Mouse (Mus musculus) lung, embryonic 15.5 days (tissue): ENCODE data around the gene Mif. TPM values are rescaled to one million over a fixed set of nuclear protein-coding genes. Genes with fewer than 3 reads are reported as not detected.
A peak's percentile ranks its signal among the peaks of the same experiment; 100 is the strongest.
"Not testable (repeated sequence)": the region's sequence is repeated elsewhere in the genome, so short reads cannot be mapped to it uniquely, and the experiment has no call there.

Source experiments
- ATAC-seq: fragments of 200-750 bp; cut with Nextera tagmentation; 2 replicates; pipeline ENCODE4 v1.8.0; 2017; ENCODE audit warnings: moderate number of reproducible peaks, borderline replicate concordance; ENCODE audit not compliant: low FRiP score, low TSS enrichment; ENCODE audit errors: extremely low read depth
- H3K27ac ChIP-seq: fragments of 300-500 bp; sonication (generic); 2 replicates; pipeline ENCODE4 v1.5.1; 2015; ENCODE audit warnings: moderate library complexity, mild to moderate bottlenecking, inconsistent platforms
- H3K27me3 ChIP-seq: fragments of 300-500 bp; sonication (generic); 2 replicates; pipeline ENCODE4 v1.6.1; 2015; ENCODE audit warnings: inconsistent platforms
- H3K36me3 ChIP-seq: fragments of 300-500 bp; sonication (generic); 2 replicates; pipeline ENCODE4 v1.6.1; 2015; ENCODE audit warnings: inconsistent platforms
- H3K4me1 ChIP-seq: fragments of 300-500 bp; sonication (generic); 2 replicates; pipeline ENCODE4 v1.6.1; 2015; ENCODE audit warnings: inconsistent platforms
- H3K4me2 ChIP-seq: fragments of 300-500 bp; sonication (generic); 2 replicates; pipeline ENCODE4 v1.6.1; 2015; ENCODE audit warnings: inconsistent platforms, mild to moderate bottlenecking, moderate library complexity
- H3K4me3 ChIP-seq: fragments of 300-500 bp; sonication (generic); 2 replicates; pipeline ENCODE4 v1.5.1; 2015; ENCODE audit warnings: mild to moderate bottlenecking, inconsistent platforms
- H3K9ac ChIP-seq: fragments of 300-500 bp; sonication (generic); 2 replicates; pipeline ENCODE4 v1.6.1; 2015; ENCODE audit warnings: inconsistent platforms
- H3K9me3 ChIP-seq: fragments of 300-500 bp; sonication (generic); 2 replicates; pipeline ENCODE4 v1.6.1; 2016; ENCODE audit warnings: inconsistent platforms
- WGBS: fragments of 180-500 bp; shearing (Covaris S2); methylation state at CpG from one replicate; pipeline ENCODE4 v1.1.7; 2015; 5-methylcytosine and 5-hydroxymethylcytosine counted together
- polyA plus RNA-seq: library from polyadenylated mRNA; unstranded; fragments of >200 nt; fragmentation: Nextera tagmentation; extraction: Ambion mirVana; gene quantifications from 2 replicates; pipeline ENCODE4 v1.2.1, GENCODE M21; 2015

Gene Mif
- polyA plus RNA-seq, 1 experiment from 2014 or later: 1,625 TPM

- Histone ChIP-seq H3K9ac (no peak overlapping the region), H3K27ac (no peak overlapping the region), H3K4me2 (no peak overlapping the region), H3K4me1 (no peaks in the 10 kb centered on the region), H3K9me3 (no peaks in the 10 kb centered on the region), H3K4me3 (no peak overlapping the region), H3K36me3 (peaks cover 5% of the 10 kb centered on the region; the same call in 1 of the 2 replicates), H3K27me3 (no peaks in the 10 kb centered on the region)
- ATAC-seq: no peak
- 89% methylated on average over 12 of the region's 12 CpGs for WGBS
These were observed 7.4 kb downstream of the Mif start for GRCm38 (mm10) chr10:75852539-75853125.

- 51% methylated on average over 3 of the region's 3 CpGs for WGBS
These were observed 8.4 kb downstream of the Mif start for GRCm38 (mm10) chr10:75851681-75852080.

GRCm38 (mm10) chr10:75851076-75851475 lies 9.0 kb downstream of the Mif start:
- Histone ChIP-seq H3K4me1 (no peaks in the 10 kb centered on the region), H3K36me3 (no peaks in the 10 kb centered on the region), H3K27ac (no peak overlapping the region), H3K4me3 (no peak overlapping the region), H3K27me3 (no peaks in the 10 kb centered on the region), H3K9me3 (no peaks in the 10 kb centered on the region), H3K9ac (no peak overlapping the region), H3K4me2 (no peak overlapping the region)
- no peak for ATAC-seq
- WGBS: 11% methylated on average over 6 of the region's 6 CpGs

More at GRCm38 (mm10) chr10:75851681-75852080, 8.4 kb downstream of the Mif start:
- no peaks in the 10 kb centered on the region for H3K4me1 ChIP-seq
- H3K36me3 ChIP-seq: 0 out of 2 replicates have a peak, but pooled peaks cover under 1% of the 10 kb centered on the region
- no peak overlapping the region for H3K4me2 ChIP-seq
- ATAC-seq: no peak
- H3K27me3 ChIP-seq: no peaks in the 10 kb centered on the region
- H3K9ac ChIP-seq: no peak overlapping the region
- H3K9me3 ChIP-seq: no peaks in the 10 kb centered on the region
- no peak overlapping the region for H3K4me3 ChIP-seq
- no peak overlapping the region for H3K27ac ChIP-seq

GRCm38 (mm10) chr10:75848382-75848781 lies 11.7 kb downstream of the Mif start:
- no peaks in the 10 kb centered on the region for H3K36me3 ChIP-seq
- no peak overlapping the region for H3K4me2 ChIP-seq
- no peak overlapping the region for H3K4me3 ChIP-seq
- H3K9me3 ChIP-seq: no peaks in the 10 kb centered on the region
- 31% methylated on average over 3 of the region's 3 CpGs for WGBS
- no peak overlapping the region for H3K27ac ChIP-seq
- H3K9ac ChIP-seq: no peak overlapping the region
- no peaks in the 10 kb centered on the region for H3K4me1 ChIP-seq
- no peaks in the 10 kb centered on the region for H3K27me3 ChIP-seq
- ATAC-seq: no peak

- Histone ChIP-seq H3K4me2 (no peak overlapping the region), H3K4me3 (no peak overlapping the region), H3K36me3 (no peaks in the 10 kb centered on the region), H3K4me1 (no peaks in the 10 kb centered on the region), H3K9ac (no peak overlapping the region), H3K27ac (no peak overlapping the region), H3K27me3 (no peaks in the 10 kb centered on the region), H3K9me3 (no peaks in the 10 kb centered on the region)
- ATAC-seq: peak; percentile 67; the same call in 1 of the 2 replicates
- WGBS: 59% methylated on average over 6 of the region's 6 CpGs
These were observed 14.6 kb downstream of the Mif start for GRCm38 (mm10) chr10:75845306-75845930.

GRCm38 (mm10) chr10:75844800-75845199 lies 15.2 kb downstream of the Mif start:
- 69% methylated on average over 1 of the region's 1 CpGs for WGBS
- H3K4me1 ChIP-seq: no peaks in the 10 kb centered on the region
- no peaks in the 10 kb centered on the region for H3K27me3 ChIP-seq
- H3K36me3 ChIP-seq: no peaks in the 10 kb centered on the region
- no peak overlapping the region for H3K27ac ChIP-seq
- no peak overlapping the region for H3K4me2 ChIP-seq
- H3K9ac ChIP-seq: no peak overlapping the region
- no peaks in the 10 kb centered on the region for H3K9me3 ChIP-seq
- no peak for ATAC-seq
- H3K4me3 ChIP-seq: no peak overlapping the region

- H3K9me3 ChIP-seq, H3K9ac ChIP-seq, H3K4me2 ChIP-seq, H3K36me3 ChIP-seq, H3K4me3 ChIP-seq, H3K27ac ChIP-seq, H3K4me1 ChIP-seq, H3K27me3 ChIP-seq, ATAC-seq: not testable (repeated sequence)
- 68% methylated on average over 6 of the region's 6 CpGs for WGBS
These were observed 16.1 kb downstream of the Mif start for GRCm38 (mm10) chr10:75843898-75844297.

GRCm38 (mm10) chr10:75839092-75839491 lies 20.9 kb downstream of the Mif start:
- Histone ChIP-seq H3K9ac (no peak overlapping the region), H3K36me3 (no peaks in the 10 kb centered on the region), H3K27me3 (no peaks in the 10 kb centered on the region), H3K9me3 (no peaks in the 10 kb centered on the region), H3K4me3 (no peak overlapping the region), H3K4me2 (no peak overlapping the region), H3K27ac (no peak overlapping the region), H3K4me1 (peaks cover 41% of the 10 kb centered on the region)
- 81% methylated on average over 10 of the region's 10 CpGs for WGBS
- no peak for ATAC-seq

- peak; percentile 88 for ATAC-seq
- H3K36me3 ChIP-seq: no peaks in the 10 kb centered on the region
- no peaks in the 10 kb centered on the region for H3K9me3 ChIP-seq
- peaks cover 49% of the 10 kb centered on the region for H3K4me1 ChIP-seq
- peak within 1 kb of the TSS; percentile 49 for H3K4me3 ChIP-seq
- H3K9ac ChIP-seq: peak within 1 kb of the TSS; percentile 45
- H3K4me2 ChIP-seq: peak within 1 kb of the TSS; percentile 82
- H3K27me3 ChIP-seq: no peaks in the 10 kb centered on the region
- under 1% methylated on average over 21 of the region's 21 CpGs for WGBS
- peak within 1 kb of the TSS; percentile 90 for H3K27ac ChIP-seq
These were observed 22.7 kb downstream of the Mif start, which contains the start of gene Gstt2 for GRCm38 (mm10) chr10:75837248-75837759. Gene Gstt2 (minus strand): TSS chr10:75837424.

GRCm38 (mm10) chr10:75835761-75836531 lies 24.1 kb downstream of the Mif start:
- Histone ChIP-seq H3K27ac (peak overlapping the region; percentile 90), H3K27me3 (no peaks in the 10 kb centered on the region), H3K9me3 (no peaks in the 10 kb centered on the region), H3K4me1 (peaks cover 49% of the 10 kb centered on the region), H3K9ac (no peak overlapping the region), H3K36me3 (no peaks in the 10 kb centered on the region), H3K4me2 (peak overlapping the region; percentile 82), H3K4me3 (peak overlapping the region; percentile 47)
- 12% methylated on average over 9 of the region's 10 CpGs for WGBS
- no peak for ATAC-seq

- no peaks in the 10 kb centered on the region for H3K9me3 ChIP-seq
- H3K36me3 ChIP-seq: no peaks in the 10 kb centered on the region
- H3K4me2 ChIP-seq: peak overlapping the region; percentile 82
- peaks cover 49% of the 10 kb centered on the region for H3K4me1 ChIP-seq
- peak overlapping the region; percentile 90 for H3K27ac ChIP-seq
- no peaks in the 10 kb centered on the region for H3K27me3 ChIP-seq
- H3K9ac ChIP-seq: no peak overlapping the region
- ATAC-seq: no peak
- H3K4me3 ChIP-seq: peak overlapping the region; percentile 47
- 1% methylated on average over 10 of the region's 10 CpGs for WGBS
These were observed 24.7 kb downstream of the Mif start for GRCm38 (mm10) chr10:75835307-75835706.

GRCm38 (mm10) chr10:75834721-75835120 lies 25.3 kb downstream of the Mif start:
- Histone ChIP-seq H3K4me2 (peak overlapping the region; percentile 82), H3K4me3 (peak overlapping the region; percentile 47), H3K4me1 (peaks cover 49% of the 10 kb centered on the region), H3K9ac (peak overlapping the region; percentile 52), H3K9me3 (no peaks in the 10 kb centered on the region), H3K36me3 (no peaks in the 10 kb centered on the region), H3K27ac (peak overlapping the region; percentile 90), H3K27me3 (no peaks in the 10 kb centered on the region)
- ATAC-seq: no peak
- 11% methylated on average over 9 of the region's 9 CpGs for WGBS
